26 mouse cellular contexts compared by ENCODE assay signal in genomic region chr1:33511310-33511709, GRCm38 (mm10).
DNase-seq lines count a peak whose midpoint lies in the region; ATAC-seq and TF ChIP-seq lines count a peak whose summit lies in the region.
"Had no signal": no experiment of that assay in that cellular context is flagged by ENCODE, and none has a peak within 500 bp of the region (broad histone marks: within the 10 kb centered on the region; RNA-seq: fewer than 3 reads in every experiment).

No protein-coding gene starts in this region.

- H3K4me1 ChIP-seq in heart, embryonic 11.5 days (ENCODE audit: control insufficient read depth, insufficient read depth, low read length): no peaks in the 10 kb centered on the region
- H3K4me1 ChIP-seq in MEL (ENCODE audit: control insufficient read depth in 1 of 2, insufficient read depth in 2 of 2, low read length in 2 of 2): no peaks in the 10 kb centered on the region
- no peaks in the 10 kb centered on the region for H3K4me1 ChIP-seq in midbrain, embryonic 16.5 days (ENCODE audit: control insufficient read depth, insufficient read depth, low read length)
- H3K4me1 ChIP-seq: forebrain, embryonic 10.5 days; forebrain, embryonic 13.5 days; heart, embryonic 12.5 days; heart, embryonic 15.5 days; hindbrain, embryonic 10.5 days; hindbrain, embryonic 13.5 days; intestine, embryonic 15.5 days had no signal

- peak; percentile 29 for DNase-seq in heart, adult 11 months
- DNase-seq in MEL (ENCODE audit: low read depth, low spot score): peak; percentile 21
- DNase-seq in brain, embryonic 14.5 days (ENCODE audit: low read depth): peak; percentile 28
- no peak for DNase-seq in thymus, adult 18-20 months
- DNase-seq: adrenal gland, adult 2 months; adrenal gland, postnatal 14 days; B cell, adult 2 months; cerebellum, adult 18-20 months; cerebellum, adult 9-10 months; cerebellum, postnatal 14 days; gastrocnemius, postnatal 25 days; heart, postnatal 10 days; heart, postnatal 36 days had no signal

- H3K9ac ChIP-seq in heart, embryonic 11.5 days (ENCODE audit: low read depth, low read length): no peak overlapping the region
- no peak overlapping the region for H3K9ac ChIP-seq in MEL (ENCODE audit: control insufficient read depth, low read depth, low read length, poor library complexity, severe bottlenecking)
- no peak overlapping the region for H3K9ac ChIP-seq in midbrain, embryonic 16.5 days (ENCODE audit: low read depth, low read length)
- H3K9ac ChIP-seq: forebrain, embryonic 13.5 days; heart, embryonic 12.5 days; heart, embryonic 15.5 days; hindbrain, embryonic 13.5 days; intestine, embryonic 15.5 days had no signal

- no peak for TF ChIP-seq EP300 in MEL (IDR thresholded peaks at IDR 0.05; ENCODE audit: low read depth in 1 of 2, low read length in 2 of 2)

- TF ChIP-seq RAD21 in MEL (IDR thresholded peaks at IDR 0.05; ENCODE audit: low read depth, low read length): no peak

- H3K79me2 ChIP-seq in MEL (ENCODE audit: control insufficient read depth, insufficient read depth, low read length, poor library complexity): no peaks in the 10 kb centered on the region

- 94% methylated on average over 4 of the region's 4 CpGs for WGBS in heart, embryonic 11.5 days (ENCODE audit: insufficient replicate concordance)
- WGBS in midbrain, embryonic 16.5 days: 89% methylated on average over 4 of the region's 4 CpGs

- TF ChIP-seq POLR2A in MEL (IDR thresholded peaks at IDR 0.05; ENCODE audit: control insufficient read depth in 1 of 2, insufficient read depth in 1 of 2, low read depth in 1 of 2, low read length in 2 of 2, poor library complexity in 1 of 2): no peak
- no peak for TF ChIP-seq POLR2A in brain, embryonic 14.5 days (IDR thresholded peaks at IDR 0.05; ENCODE audit: borderline replicate concordance, extremely low read depth, insufficient read depth, insufficient read length, poor library complexity, severe bottlenecking)

- H3K4me3 ChIP-seq in heart, embryonic 11.5 days (ENCODE audit: low read depth, low read length): no peak overlapping the region
- no peak overlapping the region for H3K4me3 ChIP-seq in MEL (ENCODE audit: control insufficient read depth in 1 of 2, insufficient read depth in 1 of 2, low read depth in 2 of 2, low read length in 2 of 2)
- no peak overlapping the region for H3K4me3 ChIP-seq in midbrain, embryonic 16.5 days (ENCODE audit: low read depth, low read length)
- H3K4me3 ChIP-seq: forebrain, embryonic 10.5 days; forebrain, embryonic 13.5 days; heart, embryonic 12.5 days; heart, embryonic 15.5 days; hindbrain, embryonic 10.5 days; hindbrain, embryonic 13.5 days; intestine, embryonic 15.5 days had no signal

- H3K27me3 ChIP-seq in heart, embryonic 11.5 days (ENCODE audit: control insufficient read depth, insufficient read depth, low read length): no peaks in the 10 kb centered on the region
- no peaks in the 10 kb centered on the region for H3K27me3 ChIP-seq in MEL (ENCODE audit: control insufficient read depth in 1 of 2, insufficient read depth in 2 of 2, low read length in 2 of 2)
- H3K27me3 ChIP-seq in midbrain, embryonic 16.5 days (ENCODE audit: control insufficient read depth, insufficient read depth, low read depth, low read length): no peaks in the 10 kb centered on the region
- H3K27me3 ChIP-seq: CH12.LX; forebrain, embryonic 13.5 days; heart, embryonic 12.5 days; heart, embryonic 15.5 days; hindbrain, embryonic 13.5 days; intestine, embryonic 15.5 days had no signal

- no peak overlapping the region for H3K27ac ChIP-seq in heart, embryonic 11.5 days (ENCODE audit: low read depth, low read length)
- H3K27ac ChIP-seq in MEL (ENCODE audit: control insufficient read depth, low read depth, low read length): no peak overlapping the region
- H3K27ac ChIP-seq in midbrain, embryonic 16.5 days (ENCODE audit: low read length): no peak overlapping the region
- H3K27ac ChIP-seq: forebrain, embryonic 10.5 days; forebrain, embryonic 13.5 days; heart, embryonic 15.5 days; hindbrain, embryonic 10.5 days; hindbrain, embryonic 13.5 days; intestine, embryonic 15.5 days had no signal

- TF ChIP-seq CTCF in MEL (IDR thresholded peaks at IDR 0.05 in 2 of 3, conservative IDR thresholded peaks at IDR 0.05 in 1 of 3; ENCODE audit: control insufficient read depth in 1 of 3, insufficient read depth in 1 of 3, low read depth in 2 of 3, low read length in 3 of 3, poor library complexity in 1 of 3, severe bottlenecking in 1 of 3): no peak
- no peak for TF ChIP-seq CTCF in brain, embryonic 14.5 days (IDR thresholded peaks at IDR 0.05; ENCODE audit: borderline replicate concordance, extremely low read depth, insufficient read depth, insufficient read length)

- no peak for ATAC-seq in heart, embryonic 11.5 days (replicated peaks; ENCODE audit: insufficient number of reproducible peaks, low FRiP score, low TSS enrichment)
- ATAC-seq in midbrain, embryonic 16.5 days: no peak
- ATAC-seq: forebrain, embryonic 13.5 days; forebrain, embryonic 16.5 days; hindbrain, embryonic 16.5 days; intestine, embryonic 15.5 days had no signal

- H3K4me2 ChIP-seq in heart, embryonic 11.5 days: no peak overlapping the region
- no peak overlapping the region for H3K4me2 ChIP-seq in midbrain, embryonic 16.5 days (ENCODE audit: low read length)
- H3K4me2 ChIP-seq: forebrain, embryonic 13.5 days; heart, embryonic 12.5 days; heart, embryonic 15.5 days; hindbrain, embryonic 13.5 days; intestine, embryonic 15.5 days had no signal

- no peaks in the 10 kb centered on the region for H3K36me3 ChIP-seq in heart, embryonic 11.5 days (ENCODE audit: control insufficient read depth, insufficient read depth, low read length)
- H3K36me3 ChIP-seq in MEL (ENCODE audit: control insufficient read depth in 1 of 2, insufficient read depth in 2 of 2, low read length in 2 of 2): peaks cover 0 to 2% of the 10 kb centered on the region in 2 experiments; a peak in 1 of 4 replicates
- H3K36me3 ChIP-seq in midbrain, embryonic 16.5 days (ENCODE audit: control insufficient read depth, insufficient read depth, low read length): no peaks in the 10 kb centered on the region
- H3K36me3 ChIP-seq: heart, embryonic 12.5 days; heart, embryonic 15.5 days; hindbrain, embryonic 13.5 days; intestine, embryonic 15.5 days had no signal

- no peaks in the 10 kb centered on the region for H3K9me3 ChIP-seq in heart, embryonic 11.5 days (replicated peaks; ENCODE audit: control insufficient read depth, low read length)
- no peaks in the 10 kb centered on the region for H3K9me3 ChIP-seq in MEL (replicated peaks; ENCODE audit: insufficient read depth, low read length)
- H3K9me3 ChIP-seq in midbrain, embryonic 16.5 days (replicated peaks; ENCODE audit: control insufficient read depth, low read length, poor library complexity, severe bottlenecking): no peaks in the 10 kb centered on the region
- H3K9me3 ChIP-seq: forebrain, embryonic 10.5 days; forebrain, embryonic 13.5 days; G1E; heart, embryonic 12.5 days; heart, embryonic 15.5 days; hindbrain, embryonic 10.5 days; hindbrain, embryonic 13.5 days; intestine, embryonic 15.5 days had no signal

TF ChIP-seq in MEL, 35 proteins besides CTCF, POLR2A, EP300 and RAD21:
- TF ChIP-seq NRF1 (IDR thresholded peaks at IDR 0.05; ENCODE audit: insufficient read depth, low read depth, low read length, poor library complexity, severe bottlenecking): no peak
- TF ChIP-seq MEF2A (IDR thresholded peaks at IDR 0.05; ENCODE audit: extremely low read depth, insufficient replicate concordance, low read depth, low read length, poor library complexity, severe bottlenecking): no peak
- no peak for TF ChIP-seq TCF12 (IDR thresholded peaks at IDR 0.05; ENCODE audit: low read depth, low read length)

Comparison
In these comparisons a context has a peak if more than half of its experiments do, and no peak if none do; other contexts are left out.
1. DNase-seq: peak in heart, adult 11 months (single experiment), MEL (single experiment) and brain, embryonic 14.5 days (single experiment); none in thymus, adult 18-20 months (0 of 2).